Mouse (Mus musculus): Measurements from ENCODE around the gene Slc4a1. TPM values are rescaled to one million over a fixed set of nuclear protein-coding genes. Genes with fewer than 3 reads are reported as not detected.

Gene Slc4a1
- polyA plus RNA-seq (2014; fragmentation: Illumina TruSeq; extraction: RNeasy Lipid Tissue Mini Kit (QIAGEN cat#74804); ENCODE audit: low read depth, low replicate concordance) = not detected

DNA sequence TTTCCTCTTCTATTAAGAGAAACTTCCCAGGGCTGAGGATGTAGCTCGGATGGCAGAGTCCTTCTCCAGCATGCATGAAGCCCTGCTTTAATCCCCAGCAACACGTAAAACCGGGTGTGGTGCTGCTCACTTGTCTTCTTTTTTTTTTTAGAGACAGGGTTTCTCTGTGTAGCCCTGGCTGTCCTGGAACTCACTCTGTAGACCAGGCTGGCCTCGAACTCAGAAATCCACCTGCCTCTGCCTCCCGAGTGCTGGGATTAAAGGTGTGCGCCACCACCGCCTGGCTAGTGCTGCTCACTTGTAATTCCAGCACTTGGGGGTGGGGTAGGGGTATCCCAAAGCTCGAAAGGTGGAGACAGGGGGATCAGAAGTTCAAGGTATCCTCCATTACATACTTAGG is at the start of gene Slc4a1:
Gene Slc4a1, minus strand, starts transcription at position 101 of the 400 bp plus-strand sequence.

DNA sequence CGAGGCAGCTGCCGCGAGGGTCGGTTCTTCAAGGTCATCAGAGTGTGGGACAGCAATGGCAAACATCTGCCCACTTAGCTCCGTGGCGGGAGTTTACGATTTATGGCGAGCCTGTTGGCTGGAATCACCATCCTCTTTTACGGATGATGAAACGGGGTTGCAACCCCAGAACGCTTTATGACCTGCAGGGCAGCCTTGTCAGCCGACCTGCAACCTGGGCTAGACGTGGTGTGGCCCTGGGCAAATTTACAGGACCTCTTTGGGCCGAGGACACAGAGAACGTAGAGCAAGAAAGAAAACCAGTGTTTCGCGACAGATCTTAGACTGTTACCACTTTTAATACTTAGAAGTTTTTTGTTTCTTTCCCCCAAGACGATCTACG is 41.8 kb upstream of the Slc4a1 start, which contains the start of gene Slc25a39:
Gene Slc25a39, minus strand, starts transcription at position 113 of the 382 bp plus-strand sequence.

DNA sequence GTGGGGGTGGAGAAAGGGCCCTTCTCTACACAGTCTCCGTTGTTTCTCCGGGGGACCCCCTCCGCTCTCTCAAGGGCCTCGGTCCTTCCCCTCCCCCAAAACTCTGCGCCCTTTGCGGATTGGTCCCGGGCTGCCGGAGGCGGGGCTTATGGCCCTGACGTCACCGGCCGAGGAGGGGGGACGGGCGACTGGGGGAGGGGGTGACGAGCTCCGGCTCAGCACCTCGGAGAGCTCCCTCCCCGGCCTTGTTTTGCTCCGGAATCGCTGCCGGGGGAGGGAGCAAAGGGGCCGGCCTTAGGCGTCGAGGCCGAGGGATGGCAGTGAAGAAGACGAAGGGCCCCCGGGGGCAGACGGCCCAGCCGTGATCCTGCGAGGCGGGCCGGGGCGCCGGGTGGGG is 27.2 kb upstream of the Slc4a1 start, which contains the start of gene Rundc3a:
Gene Rundc3a, plus strand, starts transcription at position 166 of the 397 bp plus-strand sequence.

DNA sequence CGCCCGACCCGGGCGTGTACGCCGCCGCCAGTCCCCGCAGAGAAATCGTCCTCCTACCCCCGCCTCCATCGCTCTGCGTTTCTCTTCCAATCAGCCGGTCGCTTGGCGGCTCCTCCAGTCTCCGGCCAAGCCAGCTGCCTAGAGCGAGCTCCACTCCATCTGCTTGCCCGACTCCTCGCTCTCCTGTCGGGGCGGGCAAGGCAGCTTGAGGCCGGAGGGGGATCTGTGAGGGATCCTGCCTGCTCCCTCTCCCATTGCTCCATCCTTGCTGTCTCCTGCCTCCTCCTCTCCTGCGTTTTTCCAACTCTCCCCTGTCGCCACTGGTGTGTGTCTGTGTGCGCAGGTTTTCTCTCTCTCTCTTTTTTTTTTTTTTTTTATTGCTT is 46.6 kb downstream of the Slc4a1 start, which contains the start of gene Ubtf:
Gene Ubtf, minus strand, starts transcription at position 333 of the 383 bp plus-strand sequence.

Other genes with a start within 250 kb of the Slc4a1 start
- 3.0 TPM for gene Nags, start 220.7 kb downstream of the Slc4a1 start, polyA plus RNA-seq (2014; fragmentation: Illumina TruSeq; extraction: RNeasy Lipid Tissue Mini Kit (QIAGEN cat#74804); ENCODE audit: low read depth, low replicate concordance)
- gene Tmem101, start 209.8 kb downstream of the Slc4a1 start, polyA plus RNA-seq (2014; fragmentation: Illumina TruSeq; extraction: RNeasy Lipid Tissue Mini Kit (QIAGEN cat#74804); ENCODE audit: low read depth, low replicate concordance) = 1.9 TPM
- 28.2 TPM for gene Lsm12, start 180.9 kb downstream of the Slc4a1 start, polyA plus RNA-seq (2014; fragmentation: Illumina TruSeq; extraction: RNeasy Lipid Tissue Mini Kit (QIAGEN cat#74804); ENCODE audit: low read depth, low replicate concordance)
- not detected for gene G6pc3, start 176.6 kb downstream of the Slc4a1 start, polyA plus RNA-seq (2014; fragmentation: Illumina TruSeq; extraction: RNeasy Lipid Tissue Mini Kit (QIAGEN cat#74804); ENCODE audit: low read depth, low replicate concordance)
- 3.7 TPM for gene Hdac5, start 136.0 kb downstream of the Slc4a1 start, polyA plus RNA-seq (2014; fragmentation: Illumina TruSeq; extraction: RNeasy Lipid Tissue Mini Kit (QIAGEN cat#74804); ENCODE audit: low read depth, low replicate concordance)
- gene BC030867, start 117.3 kb downstream of the Slc4a1 start, polyA plus RNA-seq (2014; fragmentation: Illumina TruSeq; extraction: RNeasy Lipid Tissue Mini Kit (QIAGEN cat#74804); ENCODE audit: low read depth, low replicate concordance) = not detected
- not detected for gene Asb16, start 97.5 kb downstream of the Slc4a1 start, polyA plus RNA-seq (2014; fragmentation: Illumina TruSeq; extraction: RNeasy Lipid Tissue Mini Kit (QIAGEN cat#74804); ENCODE audit: low read depth, low replicate concordance)
- gene Tmub2, start 81.3 kb downstream of the Slc4a1 start, polyA plus RNA-seq (2014; fragmentation: Illumina TruSeq; extraction: RNeasy Lipid Tissue Mini Kit (QIAGEN cat#74804); ENCODE audit: low read depth, low replicate concordance) = 3.8 TPM
- gene Atxn7l3, start 69.6 kb downstream of the Slc4a1 start, polyA plus RNA-seq (2014; fragmentation: Illumina TruSeq; extraction: RNeasy Lipid Tissue Mini Kit (QIAGEN cat#74804); ENCODE audit: low read depth, low replicate concordance) = 3.3 TPM
- gene Ubtf, start 46.5 kb downstream of the Slc4a1 start, polyA plus RNA-seq (2014; fragmentation: Illumina TruSeq; extraction: RNeasy Lipid Tissue Mini Kit (QIAGEN cat#74804); ENCODE audit: low read depth, low replicate concordance) = 12.1 TPM
- gene Rundc3a, start 27.2 kb upstream of the Slc4a1 start, polyA plus RNA-seq (2014; fragmentation: Illumina TruSeq; extraction: RNeasy Lipid Tissue Mini Kit (QIAGEN cat#74804); ENCODE audit: low read depth, low replicate concordance) = not detected
- gene Slc25a39, start 41.7 kb upstream of the Slc4a1 start, polyA plus RNA-seq (2014; fragmentation: Illumina TruSeq; extraction: RNeasy Lipid Tissue Mini Kit (QIAGEN cat#74804); ENCODE audit: low read depth, low replicate concordance) = 57.4 TPM
- gene Grn, start 64.1 kb upstream of the Slc4a1 start, polyA plus RNA-seq (2014; fragmentation: Illumina TruSeq; extraction: RNeasy Lipid Tissue Mini Kit (QIAGEN cat#74804); ENCODE audit: low read depth, low replicate concordance) = 12.5 TPM
- gene Fam171a2, start 81.5 kb upstream of the Slc4a1 start, polyA plus RNA-seq (2014; fragmentation: Illumina TruSeq; extraction: RNeasy Lipid Tissue Mini Kit (QIAGEN cat#74804); ENCODE audit: low read depth, low replicate concordance) = not detected
- gene Itga2b, start 103.9 kb upstream of the Slc4a1 start, polyA plus RNA-seq (2014; fragmentation: Illumina TruSeq; extraction: RNeasy Lipid Tissue Mini Kit (QIAGEN cat#74804); ENCODE audit: low read depth, low replicate concordance) = not detected
- gene Gpatch8, start 190.2 kb upstream of the Slc4a1 start, polyA plus RNA-seq (2014; fragmentation: Illumina TruSeq; extraction: RNeasy Lipid Tissue Mini Kit (QIAGEN cat#74804); ENCODE audit: low read depth, low replicate concordance) = 8.2 TPM
- not detected for gene Gm11627, start 213.3 kb upstream of the Slc4a1 start, polyA plus RNA-seq (2014; fragmentation: Illumina TruSeq; extraction: RNeasy Lipid Tissue Mini Kit (QIAGEN cat#74804); ENCODE audit: low read depth, low replicate concordance)
- gene Fzd2, start 238.2 kb upstream of the Slc4a1 start, polyA plus RNA-seq (2014; fragmentation: Illumina TruSeq; extraction: RNeasy Lipid Tissue Mini Kit (QIAGEN cat#74804); ENCODE audit: low read depth, low replicate concordance) = not detected

Data from liver, adult 10 weeks (tissue).